Mouse (Mus musculus): ENCODE measurements at regions not wholly inside any gene's neighbourhood (a gene's known extent, or its start where the extent isn't known, plus 50 kb on each side); places are given as distances from the start of the nearest gene placed in this dataset.
A peak's percentile ranks its signal among the peaks of the same experiment; 100 is the strongest.

GRCm38 (mm10) chr9:67165486-67165885 lies 116.3 kb upstream of the Tpm1 start:
- H3K27me3 ChIP-seq (ENCODE audit: insufficient read depth, low read length) = no peaks in the 10 kb centered on the region
- no peak overlapping the region for H3K27ac ChIP-seq (ENCODE audit: low read depth)
- WGBS = 86% methylated on average over 9 of the region's 9 CpGs

GRCm38 (mm10) chr9:67163746-67164145 lies 114.5 kb upstream of the Tpm1 start:
- Histone ChIP-seq H3K27me3 (ENCODE audit: insufficient read depth, low read length) (no peaks in the 10 kb centered on the region), H3K4me3 (ENCODE audit: low read depth, low read length) (no peak overlapping the region), H3K9me3 (ENCODE audit: low read depth, low read length) (no peaks in the 10 kb centered on the region), H3K4me1 (ENCODE audit: insufficient read depth) (no peaks in the 10 kb centered on the region), H3K9ac (no peak overlapping the region), H3K27ac (ENCODE audit: low read depth) (no peak overlapping the region), H3K4me2 (no peak overlapping the region), H3K36me3 (ENCODE audit: insufficient read depth) (no peaks in the 10 kb centered on the region)
- DNase-seq = no peak
- WGBS = 39% methylated on average over 6 of the region's 6 CpGs
- no peak for TF ChIP-seq CTCF (IDR thresholded peaks at IDR 0.05; ENCODE audit: low read depth)
- no peak for ATAC-seq (ENCODE audit: insufficient read depth)

More at GRCm38 (mm10) chr9:67165486-67165885, 116.3 kb upstream of the Tpm1 start:
- no peak for DNase-seq
- ATAC-seq (ENCODE audit: insufficient read depth) = no peak
- H3K4me2 ChIP-seq = no peak overlapping the region
- no peaks in the 10 kb centered on the region for H3K36me3 ChIP-seq (ENCODE audit: insufficient read depth)
- H3K4me1 ChIP-seq (ENCODE audit: insufficient read depth) = peaks cover 4% of the 10 kb centered on the region; the same call in 1 of the 2 replicates
- TF ChIP-seq CTCF (IDR thresholded peaks at IDR 0.05; ENCODE audit: low read depth) = no peak
- H3K9me3 ChIP-seq (ENCODE audit: low read depth, low read length) = no peaks in the 10 kb centered on the region
- H3K4me3 ChIP-seq (ENCODE audit: low read depth, low read length) = no peak overlapping the region
- no peak overlapping the region for H3K9ac ChIP-seq

- no peaks in the 10 kb centered on the region for H3K36me3 ChIP-seq (ENCODE audit: insufficient read depth)
- H3K4me1 ChIP-seq (ENCODE audit: insufficient read depth) = no peaks in the 10 kb centered on the region
- no peak overlapping the region for H3K27ac ChIP-seq (ENCODE audit: low read depth)
- no peak for TF ChIP-seq CTCF (IDR thresholded peaks at IDR 0.05; ENCODE audit: low read depth)
- no peak for DNase-seq
- 49% methylated on average over 3 of the region's 3 CpGs for WGBS
- H3K4me2 ChIP-seq = no peak overlapping the region
- no peak overlapping the region for H3K9ac ChIP-seq
- no peaks in the 10 kb centered on the region for H3K27me3 ChIP-seq (ENCODE audit: insufficient read depth, low read length)
- no peaks in the 10 kb centered on the region for H3K9me3 ChIP-seq (ENCODE audit: low read depth, low read length)
- H3K4me3 ChIP-seq (ENCODE audit: low read depth, low read length) = no peak overlapping the region
- no peak for ATAC-seq (ENCODE audit: insufficient read depth)
Observed at GRCm38 (mm10) chr9:67160785-67161455, 111.7 kb upstream of the Tpm1 start.

- no peak overlapping the region for H3K9ac ChIP-seq
- ATAC-seq (ENCODE audit: insufficient read depth) = no peak
- no peaks in the 10 kb centered on the region for H3K9me3 ChIP-seq (ENCODE audit: low read depth, low read length)
- no peak overlapping the region for H3K4me3 ChIP-seq (ENCODE audit: low read depth, low read length)
- H3K27me3 ChIP-seq (ENCODE audit: insufficient read depth, low read length) = no peaks in the 10 kb centered on the region
- WGBS = 82% methylated on average over 5 of the region's 5 CpGs
- H3K36me3 ChIP-seq (ENCODE audit: insufficient read depth) = no peaks in the 10 kb centered on the region
- no peak overlapping the region for H3K4me2 ChIP-seq
- no peak overlapping the region for H3K27ac ChIP-seq (ENCODE audit: low read depth)
- no peak for TF ChIP-seq CTCF (IDR thresholded peaks at IDR 0.05; ENCODE audit: low read depth)
- DNase-seq = no peak
- no peaks in the 10 kb centered on the region for H3K4me1 ChIP-seq (ENCODE audit: insufficient read depth)
Observed at GRCm38 (mm10) chr9:67160350-67160749, 111.1 kb upstream of the Tpm1 start.

- H3K9ac ChIP-seq = no peak overlapping the region
- peak; percentile 82 for TF ChIP-seq CTCF (IDR thresholded peaks at IDR 0.05; ENCODE audit: low read depth)
- WGBS = 35% methylated on average over 3 of the region's 3 CpGs
- H3K4me3 ChIP-seq (ENCODE audit: low read depth, low read length) = no peak overlapping the region
- DNase-seq (peak; percentile 80), ATAC-seq (ENCODE audit: insufficient read depth) (no peak)
- H3K9me3 ChIP-seq (ENCODE audit: low read depth, low read length) = no peaks in the 10 kb centered on the region
- no peak overlapping the region for H3K4me2 ChIP-seq
- H3K36me3 ChIP-seq (ENCODE audit: insufficient read depth) = no peaks in the 10 kb centered on the region
- H3K27ac ChIP-seq (ENCODE audit: low read depth) = no peak overlapping the region
- peaks cover 22% of the 10 kb centered on the region for H3K4me1 ChIP-seq (ENCODE audit: insufficient read depth)
- no peaks in the 10 kb centered on the region for H3K27me3 ChIP-seq (ENCODE audit: insufficient read depth, low read length)
Observed at GRCm38 (mm10) chr9:67156590-67157259, 107.5 kb upstream of the Tpm1 start.

DNA sequence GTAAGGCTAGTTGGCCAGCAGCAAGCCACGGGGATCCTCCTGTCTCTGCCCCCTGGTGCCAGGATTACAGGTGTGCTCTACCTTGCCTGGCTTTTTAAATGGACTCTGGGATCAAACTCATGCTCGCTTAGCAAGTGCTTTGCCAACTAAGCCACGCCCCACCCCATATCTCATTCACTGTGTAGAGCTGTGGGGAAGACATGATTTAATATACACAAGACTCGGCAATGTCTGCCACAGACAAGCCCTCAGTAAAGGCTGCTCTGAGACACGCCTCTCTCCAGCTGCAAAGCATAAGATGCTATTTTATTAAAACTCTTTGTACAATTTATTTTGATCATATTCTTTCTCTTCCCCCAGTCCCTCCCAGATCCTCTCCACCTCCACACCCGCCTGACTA lies 104.9 kb upstream of the Tpm1 start:
- DNase-seq (peak; percentile 62), ATAC-seq (ENCODE audit: insufficient read depth) (peak; percentile 54; the same call in 1 of the 2 replicates)
- Histone ChIP-seq H3K27me3 (ENCODE audit: insufficient read depth, low read length) (no peaks in the 10 kb centered on the region), H3K9ac (no peak overlapping the region), H3K27ac (ENCODE audit: low read depth) (no peak overlapping the region), H3K4me2 (no peak overlapping the region), H3K9me3 (ENCODE audit: low read depth, low read length) (no peaks in the 10 kb centered on the region), H3K4me1 (ENCODE audit: insufficient read depth) (peaks cover 23% of the 10 kb centered on the region), H3K4me3 (ENCODE audit: low read depth, low read length) (no peak overlapping the region), H3K36me3 (ENCODE audit: insufficient read depth) (no peaks in the 10 kb centered on the region)
- 51% methylated on average over 6 of the region's 6 CpGs for WGBS
- no peak for TF ChIP-seq CTCF (IDR thresholded peaks at IDR 0.05; ENCODE audit: low read depth)

DNA sequence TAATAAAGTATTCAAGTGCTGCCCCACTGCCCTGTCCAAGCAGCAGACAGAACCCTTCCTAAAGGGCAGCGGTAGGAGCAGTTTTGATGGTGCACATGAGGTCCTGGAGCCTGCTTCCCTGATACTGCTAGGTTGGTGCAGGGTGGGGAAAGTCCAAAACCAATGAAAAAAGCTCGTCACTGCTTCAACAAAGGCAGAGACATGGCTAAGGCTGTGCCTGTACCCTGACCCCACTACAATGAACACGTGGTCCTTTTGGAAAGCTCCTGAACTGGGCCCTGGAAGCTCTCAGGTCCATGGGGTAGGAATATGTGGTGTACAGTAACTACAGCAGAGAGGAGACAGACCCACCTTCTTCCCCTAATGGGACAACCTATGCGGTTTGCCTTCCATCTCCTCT lies 104.1 kb upstream of the Tpm1 start:
- Histone ChIP-seq H3K9ac (no peak overlapping the region), H3K36me3 (ENCODE audit: insufficient read depth) (no peaks in the 10 kb centered on the region), H3K4me1 (ENCODE audit: insufficient read depth) (peaks cover 23% of the 10 kb centered on the region), H3K4me2 (no peak overlapping the region), H3K27me3 (ENCODE audit: insufficient read depth, low read length) (no peaks in the 10 kb centered on the region), H3K9me3 (ENCODE audit: low read depth, low read length) (no peaks in the 10 kb centered on the region), H3K4me3 (ENCODE audit: low read depth, low read length) (no peak overlapping the region), H3K27ac (ENCODE audit: low read depth) (no peak overlapping the region)
- TF ChIP-seq CTCF (IDR thresholded peaks at IDR 0.05; ENCODE audit: low read depth) = no peak
- no peak for DNase-seq
- ATAC-seq (ENCODE audit: insufficient read depth) = no peak
- 79% methylated on average over 4 of the region's 4 CpGs for WGBS

Data from lung, embryonic 14.5 days (tissue).